Mouse (Mus musculus) NIH3T3 (cell line): ENCODE measurements around the gene Comtd1.
A peak's percentile ranks its signal among the peaks of the same experiment; 100 is the strongest.

Experiments
- DNase-seq: peaks from one replicate; pipeline ENCODE4 v3.0.0-alpha.2; 2012; ENCODE audit warnings: low read depth

The Comtd1 gene

DNA sequence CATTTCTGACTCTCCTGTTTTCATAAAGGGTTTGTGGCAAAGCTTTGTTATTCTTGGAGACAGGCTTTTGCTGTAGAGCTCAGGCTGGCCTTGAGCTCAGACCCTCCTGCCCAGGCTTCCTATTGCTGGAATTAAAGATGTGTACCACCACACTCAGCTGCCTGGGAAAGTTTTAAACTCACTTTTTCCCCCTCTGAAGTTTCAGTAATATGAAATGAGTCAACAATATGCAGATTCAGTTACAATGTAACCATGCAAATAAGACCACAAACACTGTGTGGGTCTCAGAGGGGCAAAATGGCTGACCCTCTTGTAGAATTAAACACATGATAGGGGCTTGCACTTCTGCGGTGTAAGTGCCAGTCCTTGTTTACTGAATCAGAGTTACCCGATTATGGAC is 42.6 kb downstream of the Comtd1 start:
- no peak for DNase-seq

DNA sequence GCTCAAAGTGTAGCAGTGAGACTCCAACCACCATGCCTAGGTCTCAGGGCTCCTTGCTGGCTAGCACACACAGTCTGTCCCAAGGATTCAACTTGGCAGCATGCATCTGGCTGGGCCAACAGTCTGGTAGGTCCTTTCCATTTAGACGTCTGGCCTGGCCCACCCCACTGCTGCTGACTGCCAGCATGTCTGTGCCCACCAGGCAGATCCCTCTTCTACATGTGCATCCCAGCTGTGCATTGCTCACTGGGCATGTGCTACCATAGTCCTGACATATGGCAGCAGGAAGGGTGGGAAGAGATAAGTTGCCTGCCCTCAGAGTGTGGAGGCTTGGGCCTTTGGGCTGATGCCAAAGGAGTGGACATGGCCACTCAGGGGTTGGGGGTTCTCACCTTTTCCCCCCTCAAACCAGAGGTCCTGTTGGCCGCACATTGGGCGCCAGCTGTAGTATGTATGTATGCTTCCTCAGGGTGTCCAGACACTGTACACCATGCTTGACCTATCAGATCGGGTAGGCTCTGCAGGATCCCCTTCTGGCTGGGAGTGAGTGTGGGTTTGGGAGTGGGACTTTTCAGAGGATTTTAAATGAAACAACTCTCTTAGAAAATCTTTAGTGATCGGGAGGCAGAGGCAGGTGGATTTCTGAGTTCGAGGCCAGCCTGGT is 46.1 kb downstream of the Comtd1 start:
- no peak for DNase-seq

DNA sequence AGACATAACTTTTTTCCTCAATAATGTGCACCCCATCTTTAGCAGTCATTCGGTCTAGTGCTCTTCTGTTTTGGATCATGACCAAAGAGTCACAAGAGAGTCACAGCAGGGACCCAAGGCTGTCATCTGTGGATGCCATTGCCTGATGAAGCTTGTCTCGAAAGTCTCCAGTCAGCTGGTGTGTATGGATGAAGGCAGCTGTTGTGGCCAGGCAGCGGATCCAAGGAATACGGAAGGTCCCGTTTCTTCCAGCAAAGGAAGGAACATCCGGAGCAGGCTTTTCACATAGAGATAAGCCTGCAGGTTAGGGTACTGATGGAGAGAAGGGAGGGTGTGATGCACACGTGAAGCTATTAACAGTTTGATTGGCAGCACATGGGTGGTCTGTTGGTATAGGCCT is 47.2 kb downstream of the Comtd1 start:
- DNase-seq = no peak

DNA sequence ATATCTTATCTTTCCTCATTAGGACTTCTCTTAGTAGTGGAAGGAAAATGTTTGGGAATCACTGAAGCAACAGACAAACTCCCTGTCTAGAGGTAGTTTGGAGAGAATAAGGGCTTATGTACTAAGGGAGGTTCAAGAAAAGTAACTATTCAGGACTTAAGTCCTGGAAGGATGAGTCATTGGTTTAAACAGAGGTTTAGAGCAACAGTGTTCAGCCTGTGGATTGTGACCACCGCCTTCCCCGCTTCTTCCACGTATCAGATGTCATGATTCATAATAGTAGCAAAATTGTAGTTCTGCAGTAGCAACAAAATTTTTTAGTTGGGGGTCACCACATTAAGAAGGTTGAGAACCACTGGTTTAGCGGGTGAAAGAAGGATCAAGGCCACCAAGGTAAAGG is 48.1 kb downstream of the Comtd1 start:
- peak; percentile 44 for DNase-seq
